Comparison of ENCODE assay signal across 29 mouse cellular contexts in the genomic region with DNA sequence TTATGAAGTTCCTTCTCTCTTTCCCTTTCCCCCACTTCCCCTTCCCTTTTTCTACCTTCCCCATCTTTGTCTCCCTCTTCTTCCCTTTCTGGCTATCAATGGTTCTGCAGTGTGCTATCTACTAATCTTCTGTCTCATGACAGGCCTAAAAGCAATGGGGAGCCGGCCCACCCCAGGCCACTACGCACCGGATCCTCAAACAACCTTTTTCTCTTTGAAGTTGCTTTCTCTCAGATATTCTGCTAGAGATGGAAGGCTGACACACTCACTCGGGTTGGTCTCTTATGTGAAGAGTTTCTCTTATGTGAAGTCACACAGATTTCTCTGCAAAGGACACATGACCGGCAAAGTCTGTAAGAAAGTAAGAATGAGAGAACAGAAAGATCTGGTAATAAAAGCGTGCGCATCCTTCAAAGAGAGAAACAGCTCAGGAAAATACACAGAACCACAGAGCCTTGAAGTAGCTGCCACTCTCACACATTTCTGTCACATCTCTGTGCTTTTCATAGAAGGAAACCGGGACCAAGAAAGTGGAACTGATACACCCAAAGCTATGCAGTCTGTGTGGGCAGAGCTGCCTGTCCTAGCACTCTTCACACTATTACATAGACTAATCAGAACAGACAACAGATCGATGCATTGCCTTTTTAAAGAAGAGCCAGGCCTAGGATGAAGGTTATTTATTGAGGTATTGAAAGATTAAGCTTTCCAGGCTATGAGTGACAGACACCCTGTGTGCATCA.
DNase-seq lines count a peak whose midpoint lies in the region; ATAC-seq and TF ChIP-seq lines count a peak whose summit lies in the region.
"Had no signal": no experiment of that assay in that cellular context is flagged by ENCODE, and none has a peak within 500 bp of the region (broad histone marks: within the 10 kb centered on the region; RNA-seq: fewer than 3 reads in every experiment).

No protein-coding gene starts in this region.

- TF ChIP-seq CTCF in layer of hippocampus, adult 2 months (conservative IDR thresholded peaks at IDR 0.05) = no peak

- 0 out of 2 replicates have a peak, but pooled peaks have one; percentile 24 for ATAC-seq in forebrain, embryonic 14.5 days
- ATAC-seq in forebrain, embryonic 16.5 days = no peak
- ATAC-seq in granulocyte monocyte progenitor cell, adult 5-6 weeks (replicated peaks; ENCODE audit: poor library complexity, severe bottlenecking) = peak; percentile 55
- no peak for ATAC-seq in megakaryocyte progenitor cell, adult 5-6 weeks (replicated peaks; ENCODE audit: poor library complexity)
- ATAC-seq: intestine, embryonic 15.5 days had no signal

- H3K36me3 ChIP-seq in forebrain, embryonic 14.5 days (ENCODE audit: control insufficient read depth, insufficient read depth, low read length) = no peaks in the 10 kb centered on the region
- no peaks in the 10 kb centered on the region for H3K36me3 ChIP-seq in forebrain, embryonic 16.5 days (ENCODE audit: control insufficient read depth, insufficient read depth)
- H3K36me3 ChIP-seq: embryonic facial prominence, embryonic 13.5 days; hindbrain, embryonic 10.5 days; intestine, embryonic 15.5 days; limb, embryonic 12.5 days; liver, embryonic 15.5 days; midbrain, embryonic 12.5 days; neural tube, embryonic 12.5 days had no signal

- H3K4me2 ChIP-seq in forebrain, embryonic 14.5 days (ENCODE audit: low read length) = no peak overlapping the region
- no peak overlapping the region for H3K4me2 ChIP-seq in forebrain, embryonic 16.5 days (ENCODE audit: low read length)
- H3K4me2 ChIP-seq: embryonic facial prominence, embryonic 13.5 days; intestine, embryonic 15.5 days; limb, embryonic 12.5 days; liver, embryonic 15.5 days; lung, embryonic 14.5 days; midbrain, embryonic 12.5 days; neural tube, embryonic 12.5 days had no signal

- H3K27me3 ChIP-seq in forebrain, embryonic 14.5 days (replicated peaks; ENCODE audit: control insufficient read depth, insufficient read depth, low read length) = no peaks in the 10 kb centered on the region
- no peaks in the 10 kb centered on the region for H3K27me3 ChIP-seq in forebrain, embryonic 16.5 days (replicated peaks; ENCODE audit: control insufficient read depth, insufficient read depth, low read length)
- H3K27me3 ChIP-seq: embryonic facial prominence, embryonic 13.5 days; intestine, embryonic 15.5 days; liver, embryonic 15.5 days; megakaryocyte, embryonic 14.5 days; midbrain, embryonic 12.5 days; neural tube, embryonic 12.5 days had no signal

- H3K4me3 ChIP-seq in forebrain, embryonic 14.5 days (ENCODE audit: low read depth, low read length) = no peak overlapping the region
- no peak overlapping the region for H3K4me3 ChIP-seq in forebrain, embryonic 16.5 days (replicated peaks; ENCODE audit: low read length)
- H3K4me3 ChIP-seq in layer of hippocampus, adult 2 months = no peak overlapping the region
- H3K4me3 ChIP-seq: embryonic facial prominence, embryonic 13.5 days; hindbrain, embryonic 10.5 days; intestine, embryonic 15.5 days; left cerebral cortex, adult 2 months; limb, embryonic 12.5 days; liver, embryonic 15.5 days; megakaryocyte, embryonic 14.5 days; midbrain, embryonic 12.5 days; neural tube, embryonic 12.5 days had no signal

- no peak for DNase-seq in forebrain, embryonic 14.5 days (ENCODE audit: low spot score)
- no peak for DNase-seq in layer of hippocampus, adult 2 months (ENCODE audit: low spot score in 2 of 2)
- no peak for DNase-seq in layer of hippocampus, postnatal 10 days (ENCODE audit: low spot score in 2 of 2)
- DNase-seq in MEL-GATA-1-ER (ENCODE audit: extremely low read depth, low read depth) = peak; percentile 34
- no peak for DNase-seq in lung, postnatal 4 days
- DNase-seq: adrenal gland, postnatal 10 days; gastrocnemius, postnatal 36 days; heart, postnatal 14 days; kidney, adult 9 months; kidney, postnatal 10 days; lung, embryonic 14.5 days; lung, postnatal 14 days; spleen, adult 18-20 months; thymus, adult 18-20 months; thymus, postnatal 36 days had no signal

- peaks cover 11% of the 10 kb centered on the region; the same call in 1 of the 2 replicates for H3K4me1 ChIP-seq in forebrain, embryonic 14.5 days (ENCODE audit: control insufficient read depth, insufficient read depth, low read length)
- peaks cover 10% of the 10 kb centered on the region for H3K4me1 ChIP-seq in forebrain, embryonic 16.5 days (replicated peaks; ENCODE audit: control insufficient read depth, insufficient read depth, low read length)
- H3K4me1 ChIP-seq: hindbrain, embryonic 10.5 days; intestine, embryonic 15.5 days; neural tube, embryonic 12.5 days had no signal

- 95% methylated on average over 9 of the region's 9 CpGs for WGBS in forebrain, embryonic 14.5 days
- 89% methylated on average over 9 of the region's 9 CpGs for WGBS in forebrain, embryonic 16.5 days

- H3K9ac ChIP-seq in forebrain, embryonic 14.5 days (ENCODE audit: low read length) = no peak overlapping the region
- no peak overlapping the region for H3K9ac ChIP-seq in forebrain, embryonic 16.5 days (replicated peaks; ENCODE audit: low read depth, low read length)
- H3K9ac ChIP-seq: embryonic facial prominence, embryonic 13.5 days; intestine, embryonic 15.5 days; limb, embryonic 12.5 days; liver, embryonic 15.5 days; lung, embryonic 14.5 days; midbrain, embryonic 12.5 days; neural tube, embryonic 12.5 days had no signal

- 0 out of 2 replicates have a peak overlapping the region, but pooled peaks have one; percentile 0 for H3K27ac ChIP-seq in forebrain, embryonic 14.5 days (ENCODE audit: low read depth, low read length)
- H3K27ac ChIP-seq in forebrain, embryonic 16.5 days (ENCODE audit: low read length) = no peak overlapping the region; the same call in 1 of the 2 replicates
- peak overlapping the region; percentile 43; the same call in 1 of the 2 replicates for H3K27ac ChIP-seq in layer of hippocampus, adult 2 months
- H3K27ac ChIP-seq: embryonic facial prominence, embryonic 13.5 days; hindbrain, embryonic 10.5 days; hindbrain, postnatal 0 days; intestine, embryonic 15.5 days; left cerebral cortex, adult 2 months; limb, embryonic 12.5 days; liver, embryonic 15.5 days; midbrain, embryonic 12.5 days; neural tube, embryonic 12.5 days; stomach, postnatal 0 days had no signal

- H3K9me3 ChIP-seq in forebrain, embryonic 14.5 days (replicated peaks; ENCODE audit: control insufficient read depth, low read length) = no peaks in the 10 kb centered on the region
- no peaks in the 10 kb centered on the region for H3K9me3 ChIP-seq in forebrain, embryonic 16.5 days (ENCODE audit: control insufficient read depth, low read length)
- H3K9me3 ChIP-seq: embryonic facial prominence, embryonic 13.5 days; hindbrain, embryonic 10.5 days; intestine, embryonic 15.5 days; limb, embryonic 12.5 days; liver, embryonic 15.5 days; megakaryocyte, embryonic 14.5 days; midbrain, embryonic 12.5 days; neural tube, embryonic 12.5 days had no signal

Comparison
In these comparisons a context has a peak if more than half of its experiments do, and no peak if none do; other contexts are left out.
1. ATAC-seq: peak in forebrain, embryonic 14.5 days (single experiment) and granulocyte monocyte progenitor cell, adult 5-6 weeks (single experiment); none in forebrain, embryonic 16.5 days (single experiment) and megakaryocyte progenitor cell, adult 5-6 weeks (single experiment).